Mouse (Mus musculus) layer of hippocampus, adult 8-10 months (tissue): ENCODE measurements around the gene Wdr78. TPM values are rescaled to one million over a fixed set of nuclear protein-coding genes. Genes with fewer than 3 reads are reported as not detected.

Experiments
- DNase-seq, 2 experiments: peaks; one replicate each; pipeline ENCODE4 v3.0.0; 2022; ENCODE audit warnings: low spot score in 2 of 2
- total RNA-seq, 4 experiments: library from RNA; stranded (reverse); gene quantifications; 2 replicates each; pipeline ENCODE4 v1.2.4; 2022

Gene Wdr78
- total RNA-seq, 4 experiments from 2014 or later = 10.5 to 22.2 (median 13.9) TPM

GRCm38 (mm10) chr4:103064421-103064820, 49.9 kb downstream of the Wdr78 start:
- DNase-seq = no peak

GRCm38 (mm10) chr4:103056909-103057308, 57.4 kb downstream of the Wdr78 start:
- DNase-seq = no peak

- peak in 1 of 2 experiments; percentile 9 for DNase-seq
Observed at GRCm38 (mm10) chr4:103048046-103048445, 66.3 kb downstream of the Wdr78 start.

GRCm38 (mm10) chr4:103042997-103043396, 71.4 kb downstream of the Wdr78 start:
- no peak for DNase-seq

- no peak for DNase-seq
Observed at GRCm38 (mm10) chr4:103039838-103040191, 74.5 kb downstream of the Wdr78 start.

GRCm38 (mm10) chr4:103039103-103039837, 75.1 kb downstream of the Wdr78 start:
- no peak for DNase-seq

- no peak for DNase-seq
Observed at GRCm38 (mm10) chr4:103028177-103029088, 85.9 kb downstream of the Wdr78 start.

GRCm38 (mm10) chr4:103027745-103028144, 86.6 kb downstream of the Wdr78 start:
- DNase-seq = no peak

- no peak for DNase-seq
Observed at GRCm38 (mm10) chr4:103026621-103027020, 87.7 kb downstream of the Wdr78 start, which contains the start of gene Insl5. TSS of gene Insl5 (minus strand) at chr4:103026842.

- DNase-seq = no peak
Observed at GRCm38 (mm10) chr4:103013490-103013889, 100.9 kb downstream of the Wdr78 start.

- DNase-seq = no peak
Observed at GRCm38 (mm10) chr4:103011823-103012222, 102.5 kb downstream of the Wdr78 start.

GRCm38 (mm10) chr4:103010734-103011133, 103.6 kb downstream of the Wdr78 start:
- no peak for DNase-seq

- DNase-seq = no peak
Observed at GRCm38 (mm10) chr4:103006943-103007418, 107.4 kb downstream of the Wdr78 start.

GRCm38 (mm10) chr4:103006266-103006665, 108.1 kb downstream of the Wdr78 start:
- DNase-seq = no peak

- no peak for DNase-seq
Observed at GRCm38 (mm10) chr4:103005190-103005945, 109.0 kb downstream of the Wdr78 start.

- DNase-seq = no peak
Observed at GRCm38 (mm10) chr4:103004681-103005080, 109.7 kb downstream of the Wdr78 start.

GRCm38 (mm10) chr4:102991685-102992084, 122.7 kb downstream of the Wdr78 start:
- DNase-seq = no peak

- no peak for DNase-seq
Observed at GRCm38 (mm10) chr4:102990595-102991340, 123.6 kb downstream of the Wdr78 start.

GRCm38 (mm10) chr4:102990016-102990415, 124.3 kb downstream of the Wdr78 start:
- no peak for DNase-seq

- no peak for DNase-seq
Observed at GRCm38 (mm10) chr4:102989391-102989790, 125.0 kb downstream of the Wdr78 start.

GRCm38 (mm10) chr4:102988526-102988925, 125.8 kb downstream of the Wdr78 start:
- no peak for DNase-seq
